Mouse (Mus musculus) stomach, postnatal 0 days (tissue): ENCODE data around the gene Ptafr.

Source experiments
- CTCF ChIP-seq: IDR thresholded peaks from 2 replicates; pipeline ENCODE4 v1.5.1; 2016; ENCODE audit warnings: antibody characterized with exemption, low read depth, mild to moderate bottlenecking, moderate library complexity
- EP300 ChIP-seq: optimal IDR thresholded peaks from 2 replicates; pipeline ENCODE3; 2016; ENCODE audit warnings: antibody characterized with exemption

DNA sequence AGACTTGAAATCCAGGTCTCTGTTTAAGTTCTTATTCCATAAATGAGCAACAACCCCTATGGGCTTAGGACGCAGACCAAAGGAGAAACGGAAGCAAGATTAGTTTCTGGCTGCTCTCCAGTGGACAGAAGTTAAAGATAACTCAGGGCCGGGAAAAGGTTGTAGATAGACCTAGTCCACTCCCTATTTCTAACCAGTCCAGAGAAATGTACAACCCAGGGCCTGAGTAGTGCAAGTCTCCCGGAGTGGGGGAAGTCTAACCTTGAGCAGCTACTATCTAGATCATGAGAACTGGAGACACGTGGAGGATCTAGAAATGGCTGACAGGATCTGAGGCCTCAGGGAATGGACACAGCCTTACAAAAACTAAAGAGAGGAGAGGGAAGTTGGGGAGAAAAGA lies 31.4 kb upstream of the Ptafr start:
- TF ChIP-seq CTCF (no peak), EP300 (no peak)
